Mouse (Mus musculus): Measurements from ENCODE around the gene Arhgef3. TPM values are rescaled to one million over a fixed set of nuclear protein-coding genes. Genes with fewer than 3 reads are reported as not detected.
"Not testable (repeated sequence)": the region's sequence is repeated elsewhere in the genome, so short reads cannot be mapped to it uniquely, and the experiment has no call there.

Gene Arhgef3
- polyA plus RNA-seq, 1 experiment from 2014 or later = 8.6 TPM

DNA sequence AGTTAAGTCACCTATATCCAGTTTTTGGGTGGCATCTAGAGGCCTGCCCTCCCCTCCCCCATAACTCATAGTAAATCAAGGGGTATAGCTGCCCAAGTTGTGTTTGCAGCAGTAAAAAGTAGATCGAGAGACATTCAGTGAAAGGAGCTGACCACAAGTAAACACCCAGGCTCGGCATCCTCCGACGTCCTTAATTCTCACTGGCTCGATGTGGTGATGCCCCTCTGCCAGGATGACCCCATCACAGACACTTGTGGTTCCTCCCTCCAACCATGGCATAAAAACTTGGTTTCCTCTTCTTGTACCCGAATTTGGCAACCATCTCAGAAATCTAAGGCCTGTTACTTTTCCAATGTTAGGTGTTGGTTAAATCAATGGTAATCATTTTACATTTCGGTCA, 118.4 kb downstream of the Arhgef3 start:
- Histone ChIP-seq H3K27ac (no peak overlapping the region), H3K4me1 (peaks cover 75% of the 10 kb centered on the region), H3K9me3 (no peaks in the 10 kb centered on the region), H3K27me3 (ENCODE audit: insufficient read depth, poor library complexity, severe bottlenecking) (no peaks in the 10 kb centered on the region), H3K36me3 (no peaks in the 10 kb centered on the region), H3K4me3 (no peak overlapping the region)
- DNase-seq (ENCODE audit: low spot score) = no peak
- 91% methylated on average over 7 of the region's 7 CpGs for WGBS

DNA sequence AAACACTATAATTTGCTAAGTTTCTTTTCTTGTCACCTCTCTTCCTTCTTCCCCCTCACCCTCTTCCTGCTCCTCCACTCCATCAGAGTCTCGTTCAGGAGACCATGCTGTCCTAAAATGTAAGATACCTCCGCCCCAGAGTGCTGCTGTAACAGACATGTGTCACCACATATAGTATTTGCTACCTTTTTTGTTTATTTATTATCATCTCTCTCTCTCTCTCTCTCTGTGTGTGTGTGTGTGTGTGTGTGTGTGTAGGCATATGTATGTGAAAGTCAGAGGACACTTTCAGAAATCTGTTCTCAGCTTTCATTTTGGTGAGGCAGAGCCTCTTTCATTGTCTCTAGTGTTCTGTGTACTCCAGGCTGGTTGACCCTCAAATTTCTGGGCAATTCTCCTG, 119.0 kb downstream of the Arhgef3 start:
- WGBS = 80% methylated on average over 2 of the region's 2 CpGs
- H3K27ac ChIP-seq = no peak overlapping the region
- no peaks in the 10 kb centered on the region for H3K36me3 ChIP-seq

DNA sequence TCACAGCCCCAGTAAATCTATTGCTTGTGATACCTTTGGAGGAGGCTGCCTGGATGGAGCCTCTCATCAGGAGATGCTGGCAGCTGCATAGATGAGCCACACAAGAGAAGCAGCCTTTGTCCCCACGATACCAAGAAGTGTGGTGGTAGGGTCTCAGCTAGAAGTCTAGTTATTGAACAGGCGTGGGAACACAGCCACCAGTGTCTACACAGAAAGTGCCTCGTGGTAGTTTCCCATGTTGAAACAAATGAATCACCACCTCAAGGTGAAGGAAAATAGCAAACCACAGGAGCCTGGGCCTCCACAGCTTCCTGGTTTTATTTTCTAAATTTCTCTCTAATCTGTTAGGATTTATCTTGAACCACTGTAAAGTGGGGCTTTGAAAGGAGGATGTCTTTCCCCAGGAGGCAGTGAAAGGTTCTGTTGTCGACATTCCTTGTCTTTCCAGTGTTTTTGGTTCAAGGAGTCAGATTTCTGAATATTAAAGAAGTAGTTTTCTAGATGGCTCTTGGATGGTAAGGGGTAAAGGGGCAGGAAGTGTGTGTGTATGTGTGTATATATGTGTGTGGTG, 119.7 kb downstream of the Arhgef3 start:
- H3K9me3 ChIP-seq = no peaks in the 10 kb centered on the region
- 57% methylated on average over 4 of the region's 4 CpGs for WGBS
- H3K4me1 ChIP-seq = peaks cover 73% of the 10 kb centered on the region

More for the DNA sequence above, 119.0 kb downstream of the Arhgef3 start:
- Histone ChIP-seq H3K27me3 (ENCODE audit: insufficient read depth, poor library complexity, severe bottlenecking) (no peaks in the 10 kb centered on the region), H3K4me3 (no peak overlapping the region), H3K4me1 (peaks cover 77% of the 10 kb centered on the region), H3K9me3 (no peaks in the 10 kb centered on the region)
- no peak for DNase-seq (ENCODE audit: low spot score)

DNA sequence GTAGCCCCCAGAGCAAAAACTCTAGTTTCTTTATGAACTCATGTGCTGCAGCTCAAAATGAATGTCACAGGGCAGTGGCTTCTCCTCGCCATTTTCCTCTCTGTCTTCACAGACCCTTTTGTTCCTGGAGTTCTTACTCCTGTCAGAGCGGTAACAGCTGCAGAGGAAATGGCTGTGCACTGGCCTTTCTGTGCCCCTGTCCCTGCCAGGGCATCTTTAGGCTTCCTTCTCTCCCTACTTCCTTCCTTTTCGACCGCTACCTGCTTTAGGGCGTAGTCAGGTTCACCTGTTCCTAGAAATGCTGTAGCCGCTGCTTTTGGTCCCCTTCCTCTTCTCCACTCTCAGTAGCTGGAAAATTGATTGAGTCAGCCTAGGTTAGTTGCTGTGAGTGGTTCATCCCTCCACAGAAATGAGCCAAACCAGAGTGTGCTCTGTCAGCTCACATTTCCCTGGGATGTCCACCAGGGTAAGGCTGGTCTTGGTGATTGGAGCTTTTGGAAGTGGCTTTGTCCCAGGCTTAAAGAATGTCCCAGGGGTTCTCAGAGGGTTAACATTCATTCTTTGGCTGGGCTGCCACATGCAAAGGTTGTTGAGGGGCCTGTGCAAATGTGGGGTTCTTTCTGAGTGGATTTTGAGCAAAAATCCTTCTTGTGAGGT, 121.3 kb downstream of the Arhgef3 start:
- 63% methylated on average over 6 of the region's 6 CpGs for WGBS
- peak overlapping the region; percentile 62 for H3K27ac ChIP-seq
- no peaks in the 10 kb centered on the region for H3K9me3 ChIP-seq

More for the DNA sequence above, 119.7 kb downstream of the Arhgef3 start:
- no peaks in the 10 kb centered on the region for H3K36me3 ChIP-seq
- H3K27ac ChIP-seq = no peak overlapping the region
- no peak for DNase-seq (ENCODE audit: low spot score)
- H3K4me3 ChIP-seq = no peak overlapping the region
- H3K27me3 ChIP-seq (ENCODE audit: insufficient read depth, poor library complexity, severe bottlenecking) = no peaks in the 10 kb centered on the region

DNA sequence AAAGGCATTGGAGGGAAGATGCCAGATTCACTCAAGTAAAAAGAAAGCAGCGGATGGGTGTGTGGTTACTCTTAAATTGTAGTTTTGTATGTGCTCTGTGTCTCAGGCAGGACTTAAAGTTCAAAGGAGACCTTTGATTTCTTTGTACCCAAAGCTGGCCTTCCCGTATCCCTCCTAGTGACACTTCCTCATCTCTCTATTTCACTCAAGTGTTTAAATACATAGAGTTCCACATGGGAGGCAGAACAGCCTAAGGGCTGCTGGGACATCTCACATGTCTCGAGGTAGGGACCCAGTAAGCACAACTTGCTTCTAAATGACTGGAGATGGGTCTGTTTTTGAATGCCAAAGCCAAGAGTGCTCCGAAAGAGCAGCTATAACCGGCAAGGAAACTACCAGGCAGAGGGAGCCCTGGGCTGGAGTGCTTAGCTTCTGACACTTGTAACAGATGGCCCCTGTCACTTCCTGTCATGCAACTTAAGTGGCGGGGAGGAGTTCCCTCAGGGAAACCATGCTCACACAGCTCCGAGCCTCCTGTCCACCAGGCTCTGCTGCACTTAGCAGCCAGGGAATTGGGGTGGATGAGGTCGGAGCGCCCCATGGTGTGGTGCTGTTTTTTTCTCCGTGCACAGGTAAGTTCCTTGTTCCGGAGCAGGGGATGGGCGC, 123.0 kb downstream of the Arhgef3 start:
- H3K9me3 ChIP-seq = no peaks in the 10 kb centered on the region
- peak; percentile 89 for DNase-seq (ENCODE audit: low spot score)
- H3K27me3 ChIP-seq (ENCODE audit: insufficient read depth, poor library complexity, severe bottlenecking) = no peaks in the 10 kb centered on the region
- peaks cover 50% of the 10 kb centered on the region for H3K4me1 ChIP-seq
- peak overlapping the region; percentile 76 for H3K27ac ChIP-seq
- peak overlapping the region; percentile 37 for H3K4me3 ChIP-seq
- H3K36me3 ChIP-seq = no peaks in the 10 kb centered on the region
- 28% methylated on average over 12 of the region's 12 CpGs for WGBS

More for the DNA sequence above, 121.3 kb downstream of the Arhgef3 start:
- no peaks in the 10 kb centered on the region for H3K36me3 ChIP-seq
- no peak for DNase-seq (ENCODE audit: low spot score)
- H3K4me1 ChIP-seq = peaks cover 56% of the 10 kb centered on the region
- no peaks in the 10 kb centered on the region for H3K27me3 ChIP-seq (ENCODE audit: insufficient read depth, poor library complexity, severe bottlenecking)
- H3K4me3 ChIP-seq = no peak overlapping the region

DNA sequence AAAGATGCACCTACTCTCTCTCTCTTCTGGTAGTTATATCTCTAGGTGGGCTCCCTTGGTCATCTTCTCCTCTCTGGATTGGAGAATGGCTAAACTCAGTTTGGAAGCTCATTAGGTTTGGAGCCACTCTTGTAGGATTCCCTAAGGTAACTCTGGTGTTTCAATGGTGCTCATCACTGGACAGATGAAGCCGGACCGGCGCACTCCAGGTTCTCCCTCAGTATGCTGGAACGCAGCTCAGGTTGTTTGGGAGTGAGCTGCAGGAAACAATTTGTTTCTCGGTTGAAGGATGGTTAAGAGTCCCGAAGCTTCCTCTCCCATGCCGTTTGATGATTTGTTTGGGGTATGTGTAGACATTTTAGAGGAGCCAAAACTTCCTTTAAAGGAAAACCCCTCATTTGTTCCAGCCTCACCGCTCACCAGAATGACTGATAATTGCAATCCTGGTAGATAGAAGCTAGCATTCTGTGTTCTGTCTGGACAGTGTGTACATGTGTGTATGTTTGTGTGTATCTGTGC, 124.0 kb downstream of the Arhgef3 start:
- 75% methylated on average over 8 of the region's 8 CpGs for WGBS
- peaks cover 48% of the 10 kb centered on the region for H3K4me1 ChIP-seq
- no peaks in the 10 kb centered on the region for H3K36me3 ChIP-seq
- no peak for DNase-seq (ENCODE audit: low spot score)
- H3K9me3 ChIP-seq = no peaks in the 10 kb centered on the region
- no peak overlapping the region for H3K27ac ChIP-seq
- no peaks in the 10 kb centered on the region for H3K27me3 ChIP-seq (ENCODE audit: insufficient read depth, poor library complexity, severe bottlenecking)
- peak overlapping the region; percentile 37; the same call in 1 of the 2 replicates for H3K4me3 ChIP-seq

DNA sequence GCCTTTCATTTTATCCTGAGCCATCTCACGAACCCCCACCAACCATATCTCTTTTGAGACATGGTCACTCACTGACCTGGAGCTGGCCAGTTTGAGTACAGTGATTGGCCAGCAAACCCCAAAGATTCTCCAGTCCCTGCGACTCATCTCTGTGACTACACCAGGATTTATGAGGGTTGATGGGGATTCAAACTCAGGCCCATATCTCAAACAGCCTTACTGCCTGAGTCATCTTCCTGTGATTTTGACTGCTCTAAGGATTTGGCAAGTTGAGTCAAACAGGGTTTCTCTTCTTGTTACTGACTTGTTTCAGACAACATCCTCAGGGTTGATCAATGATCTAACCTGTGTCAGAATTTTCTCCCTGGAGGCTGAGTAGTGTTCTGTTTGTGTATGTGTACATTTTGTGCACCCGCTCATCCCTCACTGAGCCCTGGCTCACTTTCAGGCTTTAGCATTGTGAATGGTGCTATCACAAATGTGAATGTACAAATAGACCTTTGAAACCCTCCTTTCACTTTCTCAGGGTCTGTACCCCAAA, 124.9 kb downstream of the Arhgef3 start:
- no peaks in the 10 kb centered on the region for H3K9me3 ChIP-seq
- WGBS = 79% methylated on average over 3 of the region's 3 CpGs
- no peaks in the 10 kb centered on the region for H3K27me3 ChIP-seq (ENCODE audit: insufficient read depth, poor library complexity, severe bottlenecking)
- no peak overlapping the region for H3K27ac ChIP-seq
- DNase-seq (ENCODE audit: low spot score) = no peak
- H3K36me3 ChIP-seq = no peaks in the 10 kb centered on the region
- H3K4me1 ChIP-seq = peaks cover 43% of the 10 kb centered on the region
- no peak overlapping the region for H3K4me3 ChIP-seq

DNA sequence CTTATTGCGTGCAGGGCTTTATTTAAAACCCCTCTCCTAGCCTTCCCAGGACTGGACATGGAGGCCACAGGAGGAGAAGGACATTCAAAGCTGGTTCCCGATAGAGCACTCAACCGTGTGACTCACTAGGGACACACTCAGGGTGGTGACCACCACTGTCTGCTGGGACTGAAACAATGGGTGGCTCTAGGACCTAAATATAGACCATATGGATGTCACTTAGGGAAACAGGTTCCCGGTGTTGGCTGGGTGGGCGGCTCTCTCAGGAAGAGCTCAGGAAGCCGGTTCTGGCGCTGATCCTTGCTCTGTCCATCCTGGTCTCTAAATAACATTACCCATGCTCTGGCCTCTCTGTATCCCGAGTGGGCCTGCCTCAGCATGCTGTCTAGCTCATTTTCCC, 127.6 kb downstream of the Arhgef3 start:
- 49% methylated on average over 8 of the region's 8 CpGs for WGBS
- no peaks in the 10 kb centered on the region for H3K36me3 ChIP-seq
- H3K4me3 ChIP-seq = no peak overlapping the region
- H3K27ac ChIP-seq = no peak overlapping the region
- no peaks in the 10 kb centered on the region for H3K9me3 ChIP-seq
- H3K4me1 ChIP-seq = peaks cover 24% of the 10 kb centered on the region
- H3K27me3 ChIP-seq (ENCODE audit: insufficient read depth, poor library complexity, severe bottlenecking) = no peaks in the 10 kb centered on the region
- no peak for DNase-seq (ENCODE audit: low spot score)

GRCm38 (mm10) chr14:27242769-27243168, 128.1 kb downstream of the Arhgef3 start:
- H3K27ac ChIP-seq = no peak overlapping the region
- 72% methylated on average over 2 of the region's 2 CpGs for WGBS
- peaks cover 19% of the 10 kb centered on the region for H3K4me1 ChIP-seq
- no peaks in the 10 kb centered on the region for H3K36me3 ChIP-seq
- no peak overlapping the region for H3K4me3 ChIP-seq
- no peak for DNase-seq (ENCODE audit: low spot score)
- H3K9me3 ChIP-seq = no peaks in the 10 kb centered on the region
- no peaks in the 10 kb centered on the region for H3K27me3 ChIP-seq (ENCODE audit: insufficient read depth, poor library complexity, severe bottlenecking)

DNA sequence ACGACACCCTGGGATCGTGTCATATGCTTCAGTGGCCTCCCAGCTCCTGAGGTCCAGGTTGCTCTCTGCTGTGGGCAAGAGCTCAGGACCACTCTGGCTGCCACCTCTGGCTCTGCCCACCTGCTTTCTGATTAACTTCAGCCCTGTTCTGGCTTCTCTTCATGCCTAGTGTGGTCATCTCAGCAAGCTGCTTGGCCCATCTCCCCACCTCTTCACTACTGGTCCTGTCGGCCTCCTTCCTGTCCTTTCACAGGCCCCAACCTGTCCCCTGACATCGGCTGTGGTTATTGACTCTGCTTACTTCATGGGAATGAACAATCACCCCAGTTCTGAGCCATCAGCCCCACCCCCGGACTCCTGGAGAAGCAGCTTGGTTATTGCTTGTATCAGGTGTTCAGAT, 128.9 kb downstream of the Arhgef3 start:
- no peaks in the 10 kb centered on the region for H3K9me3 ChIP-seq
- whole genome bisulfite sequencing = 86% methylated on average over 5 of the region's 5 CpGs
- H3K4me1 ChIP-seq = peaks cover 11% of the 10 kb centered on the region
- DNase-seq (ENCODE audit: low spot score) = no peak
- H3K36me3 ChIP-seq = no peaks in the 10 kb centered on the region
- no peaks in the 10 kb centered on the region for H3K27me3 ChIP-seq (ENCODE audit: insufficient read depth, poor library complexity, severe bottlenecking)
- H3K4me3 ChIP-seq = no peak overlapping the region
- no peak overlapping the region; the same call in 1 of the 2 replicates for H3K27ac ChIP-seq

DNA sequence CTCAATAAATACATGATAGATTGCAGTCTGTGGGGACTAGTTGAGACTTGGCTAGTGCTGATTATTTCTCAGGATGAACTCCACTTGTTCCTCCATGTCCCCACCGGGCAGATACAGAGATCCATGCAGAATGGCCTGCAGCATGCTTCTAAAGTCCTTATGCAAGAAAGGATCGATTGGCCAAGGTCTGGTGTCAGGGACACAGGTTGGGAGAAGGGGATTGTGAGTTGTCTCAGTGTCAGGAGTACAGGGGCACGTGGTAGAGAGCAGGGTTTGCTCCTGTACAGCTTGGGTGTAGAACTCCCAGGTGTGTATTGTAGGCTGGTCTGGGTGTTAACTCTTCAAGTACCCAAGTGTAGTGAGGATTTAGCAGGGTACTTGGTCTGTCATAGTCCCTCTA, 130.2 kb downstream of the Arhgef3 start:
- 63% methylated on average over 3 of the region's 3 CpGs for WGBS
- no peaks in the 10 kb centered on the region for H3K36me3 ChIP-seq
- no peaks in the 10 kb centered on the region for H3K9me3 ChIP-seq
- H3K27ac ChIP-seq = no peak overlapping the region
- no peaks in the 10 kb centered on the region for H3K27me3 ChIP-seq (ENCODE audit: insufficient read depth, poor library complexity, severe bottlenecking)
- peaks cover 7% of the 10 kb centered on the region for H3K4me1 ChIP-seq
- H3K4me3 ChIP-seq = no peak overlapping the region
- no peak for DNase-seq (ENCODE audit: low spot score)

GRCm38 (mm10) chr14:27246424-27246823, 131.7 kb downstream of the Arhgef3 start:
- DNase-seq (ENCODE audit: low spot score) = no peak
- 74% methylated on average over 5 of the region's 5 CpGs for WGBS
- no peaks in the 10 kb centered on the region for H3K27me3 ChIP-seq (ENCODE audit: insufficient read depth, poor library complexity, severe bottlenecking)
- H3K27ac ChIP-seq = no peak overlapping the region
- H3K9me3 ChIP-seq = no peaks in the 10 kb centered on the region
- no peak overlapping the region for H3K4me3 ChIP-seq
- H3K4me1 ChIP-seq = peaks cover 10% of the 10 kb centered on the region
- no peaks in the 10 kb centered on the region for H3K36me3 ChIP-seq

DNA sequence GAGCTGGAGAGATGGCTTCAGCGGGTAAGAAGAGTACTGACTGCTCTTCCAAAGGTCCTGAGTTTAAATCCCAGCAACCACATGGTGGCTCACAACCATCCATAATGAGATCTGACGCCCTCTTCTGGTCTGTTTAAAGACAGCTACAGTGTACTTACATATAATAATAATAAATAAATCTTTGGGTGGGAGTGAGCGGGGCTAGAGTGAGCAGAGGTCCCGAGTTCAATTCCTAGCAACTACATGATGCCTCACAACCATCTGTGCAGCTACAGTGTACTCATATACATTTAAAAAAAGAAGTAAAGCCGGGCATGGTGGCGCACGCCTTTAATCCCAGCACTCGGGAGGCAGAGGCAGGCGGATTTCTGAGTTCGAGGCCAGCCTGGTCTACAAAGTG, 132.2 kb downstream of the Arhgef3 start:
- H3K36me3 ChIP-seq; DNase-seq (ENCODE audit: low spot score); H3K27me3 ChIP-seq (ENCODE audit: insufficient read depth, poor library complexity, severe bottlenecking); H3K9me3 ChIP-seq; H3K27ac ChIP-seq; H3K4me3 ChIP-seq: not testable (repeated sequence)
- H3K4me1 ChIP-seq = peaks cover 10% of the 10 kb centered on the region
- 86% methylated on average over 10 of the region's 10 CpGs for WGBS

All from heart, embryonic 10.5 days (tissue).